Mouse (Mus musculus) lung, postnatal 0 days (tissue): ENCODE measurements at regions not wholly inside any gene's neighbourhood (a gene's known extent, or its start where the extent isn't known, plus 50 kb on each side); places are given as distances from the start of the nearest gene placed in this dataset.

ENCODE experiments used
- ATAC-seq: fragments of 200-750 bp; cut with Nextera tagmentation; 2 replicates; pipeline ENCODE4 v1.8.0; 2017; ENCODE audit warnings: moderate library complexity
- DNase-seq: peaks from one replicate; pipeline ENCODE4 v3.0.0-alpha.2; 2016; ENCODE audit warnings: low spot score
- H3K27ac ChIP-seq: fragments of 300-500 bp; sonication (generic); 2 replicates; pipeline ENCODE4 v1.5.1; 2014; ENCODE audit warnings: antibody characterized with exemption, mild to moderate bottlenecking, low read length, mixed read lengths
- H3K27me3 ChIP-seq: fragments of 300-500 bp; sonication (generic); replicated peaks from 2 replicates; pipeline ENCODE4 v1.6.1; 2014; ENCODE audit warnings: low read length, mixed read lengths; ENCODE audit not compliant: insufficient read depth
- H3K36me3 ChIP-seq: fragments of 300-500 bp; sonication (generic); 2 replicates; pipeline ENCODE4 v1.6.1; 2014; ENCODE audit warnings: low read length, mixed read lengths; ENCODE audit not compliant: insufficient read depth
- H3K4me1 ChIP-seq: fragments of 300-500 bp; sonication (generic); 2 replicates; pipeline ENCODE4 v1.6.1; 2014; ENCODE audit warnings: antibody characterized with exemption, low read depth, low read length, mixed read lengths; ENCODE audit not compliant: insufficient read depth
- H3K4me2 ChIP-seq: fragments of 300-500 bp; sonication (generic); replicated peaks from 2 replicates; pipeline ENCODE4 v1.6.1; 2014; ENCODE audit warnings: low read depth, mild to moderate bottlenecking, low read length, moderate library complexity, mixed read lengths
- H3K4me3 ChIP-seq: fragments of 300-500 bp; sonication (generic); 2 replicates; pipeline ENCODE4 v1.5.1; 2014; ENCODE audit warnings: low read depth, low read length
- H3K9ac ChIP-seq: fragments of 300-500 bp; sonication (generic); replicated peaks from 2 replicates; pipeline ENCODE4 v1.6.1; 2014; ENCODE audit warnings: low read depth, mild to moderate bottlenecking
- H3K9me3 ChIP-seq: fragments of 300-500 bp; sonication (generic); 2 replicates; pipeline ENCODE4 v1.6.1; 2016; ENCODE audit warnings: low read length, mixed read lengths
- CTCF ChIP-seq: IDR thresholded peaks from 2 replicates; pipeline ENCODE4 v1.5.1; 2016; ENCODE audit warnings: antibody characterized with exemption, mild to moderate bottlenecking
- EP300 ChIP-seq: IDR thresholded peaks from 2 replicates; pipeline ENCODE4 v1.6.1; 2016; ENCODE audit warnings: antibody characterized with exemption, mild to moderate bottlenecking, control low read depth
- WGBS: fragments of 180-500 bp; shearing (Covaris S2); extraction: QIAGEN DNeasy Blood & Tissue Kit; methylation state at CpG from one replicate; pipeline ENCODE4 v1.1.7; 2014; 5-methylcytosine and 5-hydroxymethylcytosine counted together

DNA sequence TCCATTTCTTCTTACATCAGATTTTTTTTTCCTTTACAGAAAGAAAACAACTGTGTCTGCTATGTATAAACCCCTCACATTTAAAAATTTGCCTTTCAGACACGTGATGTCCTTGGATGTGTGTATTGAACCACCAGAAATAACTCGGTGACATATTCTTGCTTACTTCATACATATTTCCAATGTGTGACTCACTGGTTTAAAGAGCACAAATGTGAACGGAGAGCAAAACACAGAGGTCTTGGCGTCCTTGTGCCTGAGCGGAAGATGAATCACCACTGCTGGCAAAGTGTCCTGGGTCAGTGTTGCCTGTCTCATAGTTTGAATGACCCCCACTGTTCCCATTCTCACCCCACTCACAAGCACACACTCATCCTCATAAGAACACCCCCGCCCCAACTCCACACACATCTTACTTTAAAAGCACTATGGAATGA, 94.0 kb upstream of the Trim52 start:
- Histone ChIP-seq H3K27me3 (no peaks in the 10 kb centered on the region), H3K4me1 (no peaks in the 10 kb centered on the region), H3K4me2 (no peak overlapping the region), H3K9me3 (no peaks in the 10 kb centered on the region), H3K9ac (no peak overlapping the region), H3K36me3 (no peaks in the 10 kb centered on the region), H3K27ac (no peak overlapping the region), H3K4me3 (no peak overlapping the region)
- 55% methylated on average over 6 of the region's 6 CpGs for WGBS
- peak; percentile 88 for ATAC-seq
- TF ChIP-seq CTCF (no peak), EP300 (peak; percentile 62; the same call in 1 of the 2 replicates)
- DNase-seq: peak; percentile 62

- Histone ChIP-seq H3K27me3 (no peaks in the 10 kb centered on the region), H3K36me3 (no peaks in the 10 kb centered on the region), H3K4me1 (no peaks in the 10 kb centered on the region), H3K27ac (no peak overlapping the region), H3K4me2 (no peak overlapping the region), H3K9ac (no peak overlapping the region), H3K9me3 (no peaks in the 10 kb centered on the region), H3K4me3 (no peak overlapping the region)
- DNase-seq (no peak), ATAC-seq (no peak)
- TF ChIP-seq EP300: no peak
- no peak for TF ChIP-seq CTCF
- WGBS: 86% methylated on average over 7 of the region's 7 CpGs
Measured at GRCm38 (mm10) chr14:106022806-106023205, 83.2 kb upstream of the Trim52 start.

- ATAC-seq (no peak), DNase-seq (no peak)
- Histone ChIP-seq H3K4me1 (no peaks in the 10 kb centered on the region), H3K27me3 (no peaks in the 10 kb centered on the region), H3K9ac (no peak overlapping the region), H3K4me3 (no peak overlapping the region), H3K9me3 (no peaks in the 10 kb centered on the region), H3K36me3 (no peaks in the 10 kb centered on the region), H3K27ac (no peak overlapping the region), H3K4me2 (no peak overlapping the region)
- WGBS: 72% methylated on average over 4 of the region's 4 CpGs
- TF ChIP-seq EP300 (no peak), CTCF (no peak)
Measured at GRCm38 (mm10) chr14:106026815-106027214, 79.2 kb upstream of the Trim52 start.

DNA sequence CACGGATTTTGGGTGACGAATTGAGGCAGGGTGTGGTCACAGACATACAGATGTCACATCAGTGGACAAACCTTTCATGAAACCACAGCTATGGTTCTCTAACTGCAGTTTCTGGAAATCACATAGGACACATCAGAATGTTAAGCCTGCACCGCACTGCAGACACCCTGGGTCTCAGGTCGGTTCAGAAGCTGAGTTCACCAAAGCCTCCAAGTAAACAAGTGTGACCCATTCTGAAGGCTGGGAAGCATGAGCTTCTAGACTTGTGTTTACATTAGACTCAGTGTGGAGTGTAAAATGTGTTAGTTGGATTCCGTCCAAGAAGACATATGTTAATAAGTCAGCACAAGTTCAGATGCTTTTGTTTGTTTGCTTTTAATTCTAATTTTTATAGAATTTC, 78.3 kb upstream of the Trim52 start:
- H3K9ac ChIP-seq: no peak overlapping the region
- no peaks in the 10 kb centered on the region for H3K27me3 ChIP-seq
- no peaks in the 10 kb centered on the region for H3K4me1 ChIP-seq
- no peak overlapping the region for H3K4me2 ChIP-seq
- no peaks in the 10 kb centered on the region for H3K36me3 ChIP-seq
- no peak overlapping the region for H3K27ac ChIP-seq
- no peak for TF ChIP-seq EP300
- TF ChIP-seq CTCF: no peak
- WGBS: 62% methylated on average over 5 of the region's 5 CpGs
- ATAC-seq (no peak), DNase-seq (no peak)
- no peak overlapping the region for H3K4me3 ChIP-seq
- H3K9me3 ChIP-seq: no peaks in the 10 kb centered on the region

- no peak overlapping the region for H3K9ac ChIP-seq
- no peak overlapping the region for H3K4me2 ChIP-seq
- no peak for DNase-seq
- WGBS: 95% methylated on average over 1 of the region's 1 CpGs
- H3K27me3 ChIP-seq: no peaks in the 10 kb centered on the region
- H3K4me1 ChIP-seq: no peaks in the 10 kb centered on the region
- H3K36me3 ChIP-seq: no peaks in the 10 kb centered on the region
- H3K27ac ChIP-seq: no peak overlapping the region
- H3K4me3 ChIP-seq: no peak overlapping the region
- TF ChIP-seq EP300: no peak
- TF ChIP-seq CTCF: no peak
- H3K9me3 ChIP-seq: no peaks in the 10 kb centered on the region
- ATAC-seq: no peak
Measured at GRCm38 (mm10) chr14:106031094-106031493, 74.9 kb upstream of the Trim52 start.

DNA sequence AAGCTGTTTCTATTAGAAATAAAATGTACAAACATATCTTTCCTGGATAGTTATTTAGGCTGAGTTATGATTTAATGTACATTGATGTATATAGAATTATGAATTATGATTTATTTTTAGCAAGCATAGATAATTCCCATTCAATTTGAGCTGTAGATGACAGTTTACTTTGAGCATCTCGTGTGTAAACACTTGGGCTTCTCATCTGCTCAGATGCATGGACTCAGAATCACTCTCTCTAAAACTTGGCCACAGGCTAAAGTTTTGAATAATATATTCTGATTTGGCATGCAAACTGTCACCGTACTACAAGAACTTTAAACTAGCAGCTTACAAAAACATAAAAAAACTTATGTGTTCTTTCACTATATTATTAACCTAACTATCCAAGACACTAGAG, 72.2 kb upstream of the Trim52 start:
- WGBS: 56% methylated on average over 2 of the region's 2 CpGs
- no peaks in the 10 kb centered on the region for H3K9me3 ChIP-seq
- H3K4me2 ChIP-seq: no peak overlapping the region
- DNase-seq (no peak), ATAC-seq (no peak)
- no peak overlapping the region for H3K9ac ChIP-seq
- H3K4me1 ChIP-seq: no peaks in the 10 kb centered on the region
- no peak overlapping the region for H3K27ac ChIP-seq
- H3K36me3 ChIP-seq: no peaks in the 10 kb centered on the region
- H3K4me3 ChIP-seq: no peak overlapping the region
- TF ChIP-seq EP300 (no peak), CTCF (no peak)
- H3K27me3 ChIP-seq: no peaks in the 10 kb centered on the region
